Mouse (Mus musculus) limb, embryonic 10.5 days (tissue): ENCODE results near the gene Atox1. TPM values are rescaled to one million over a fixed set of nuclear protein-coding genes. Genes with fewer than 3 reads are reported as not detected.

Source experiments
- DNase-seq: peaks from one replicate; pipeline ENCODE4 v3.0.0-alpha.2; 2017; ENCODE audit warnings: low spot score
- H3K27ac ChIP-seq: fragments of 300-500 bp; sonication (generic); 2 replicates; pipeline ENCODE4 v1.5.1; 2016; ENCODE audit warnings: mild to moderate bottlenecking
- H3K27me3 ChIP-seq: fragments of 300-500 bp; sonication (generic); 2 replicates; pipeline ENCODE4 v1.6.1; 2016; ENCODE audit warnings: low read depth, mild to moderate bottlenecking; ENCODE audit not compliant: poor library complexity, severe bottlenecking
- H3K36me3 ChIP-seq: fragments of 300-500 bp; sonication (generic); 2 replicates; pipeline ENCODE4 v1.6.1; 2016; ENCODE audit warnings: mild to moderate bottlenecking, moderate library complexity
- H3K4me1 ChIP-seq: fragments of 300-500 bp; sonication (generic); 2 replicates; pipeline ENCODE4 v1.6.1; 2016
- H3K4me3 ChIP-seq: fragments of 300-500 bp; sonication (generic); 2 replicates; pipeline ENCODE4 v1.5.1; 2016; ENCODE audit warnings: mild to moderate bottlenecking, moderate library complexity
- H3K9me3 ChIP-seq: fragments of 300-500 bp; sonication (generic); replicated peaks from 2 replicates; pipeline ENCODE4 v1.6.1; 2016; ENCODE audit warnings: mild to moderate bottlenecking
- WGBS: fragments of 180-500 bp; shearing (Covaris S2); methylation state at CpG from one replicate; pipeline ENCODE4 v1.1.7; 2016; 5-methylcytosine and 5-hydroxymethylcytosine counted together
- microRNA-seq: library from miRNA; unstranded; fragments of <30 nt; microRNA quantifications from one replicate; pipeline ENCODE4, GENCODE M21; 2017
- polyA plus RNA-seq: library from polyadenylated mRNA; unstranded; fragments of >200 nt; fragmentation: Nextera tagmentation; extraction: Ambion mirVana; gene quantifications from 2 replicates; pipeline ENCODE4 v1.2.1, GENCODE M21; 2016

Atox1 gene
- polyA plus RNA-seq, 1 experiment from 2014 or later = 224 TPM

DNA sequence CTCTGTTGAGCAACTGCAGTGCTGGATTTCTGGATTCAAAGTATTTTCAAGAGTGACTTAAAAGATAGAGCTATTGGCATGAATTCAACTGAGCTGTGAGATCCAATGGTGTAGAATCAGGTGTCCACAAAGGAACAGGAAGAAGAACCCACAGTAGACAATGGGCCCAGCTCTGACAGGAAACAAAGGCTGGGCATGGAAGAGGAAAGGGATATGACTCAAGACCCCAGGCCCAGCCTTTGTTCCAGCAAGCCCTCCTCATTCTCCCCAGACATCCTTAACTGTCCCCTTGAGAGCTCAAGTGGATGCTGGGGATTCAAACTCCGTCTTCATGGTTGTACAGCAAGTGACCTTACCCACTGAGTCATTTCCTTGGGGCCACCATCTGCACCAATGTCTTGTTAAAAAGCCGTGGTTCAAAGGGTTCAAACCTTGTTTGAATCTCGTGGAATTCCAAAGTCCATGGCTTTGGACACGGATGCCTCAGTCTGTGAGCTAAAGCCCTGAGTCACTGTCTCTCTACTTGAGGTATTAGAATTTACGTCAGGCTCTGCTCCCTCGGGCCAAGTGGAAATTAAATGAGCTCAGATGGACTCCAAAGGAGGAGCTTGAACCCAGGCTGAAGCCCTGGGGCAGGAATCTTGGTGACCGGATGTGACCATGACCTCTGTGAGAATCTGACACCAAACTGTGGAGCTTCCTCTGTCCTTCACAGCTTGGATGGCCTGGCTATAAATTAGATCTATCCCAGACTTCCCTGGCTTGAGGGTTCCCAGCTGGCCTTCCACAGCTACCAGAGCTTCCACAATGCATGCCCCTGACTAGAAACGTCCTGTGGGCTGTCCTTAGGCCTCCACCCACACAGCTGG lies 55.2 kb downstream of the Atox1 start:
- H3K4me1 ChIP-seq = no peaks in the 10 kb centered on the region
- no peaks in the 10 kb centered on the region for H3K27me3 ChIP-seq
- WGBS = 65% methylated on average over 8 of the region's 8 CpGs
- H3K9me3 ChIP-seq = no peaks in the 10 kb centered on the region
- no peak overlapping the region for H3K27ac ChIP-seq
- H3K4me3 ChIP-seq = no peak overlapping the region
- DNase-seq = no peak
- peaks cover 44% of the 10 kb centered on the region for H3K36me3 ChIP-seq

GRCm38 (mm10) chr11:55404659-55405457 lies 56.2 kb downstream of the Atox1 start:
- Histone ChIP-seq H3K27ac (no peak overlapping the region), H3K36me3 (peaks cover 48% of the 10 kb centered on the region), H3K27me3 (no peaks in the 10 kb centered on the region), H3K4me1 (no peaks in the 10 kb centered on the region), H3K9me3 (no peaks in the 10 kb centered on the region), H3K4me3 (no peak overlapping the region)
- WGBS = 87% methylated on average over 9 of the region's 9 CpGs
- DNase-seq = no peak

DNA sequence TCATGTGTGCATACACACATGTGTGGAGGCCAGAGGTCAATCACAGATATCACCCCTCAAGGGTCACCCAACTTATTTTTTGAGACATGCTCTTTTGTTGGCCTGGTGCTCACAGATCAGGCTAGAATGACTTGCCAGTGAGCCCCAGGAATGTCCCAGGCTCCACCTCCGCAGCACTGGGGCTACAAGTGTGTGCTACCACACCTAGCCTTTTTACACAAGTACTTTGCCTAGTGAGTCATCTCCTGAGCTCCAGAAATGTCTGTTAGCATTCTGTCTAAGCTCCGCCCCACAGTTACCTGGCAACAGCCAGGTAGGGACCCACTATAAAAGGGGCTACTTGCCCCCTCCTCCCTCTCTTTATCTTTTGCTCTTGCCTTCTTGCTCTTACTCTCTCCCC lies 60.2 kb downstream of the Atox1 start:
- no peaks in the 10 kb centered on the region for H3K9me3 ChIP-seq
- no peak for DNase-seq
- H3K4me3 ChIP-seq = no peak overlapping the region
- peaks cover 43% of the 10 kb centered on the region for H3K36me3 ChIP-seq
- no peak overlapping the region for H3K27ac ChIP-seq
- no peaks in the 10 kb centered on the region for H3K4me1 ChIP-seq
- no peaks in the 10 kb centered on the region for H3K27me3 ChIP-seq
- WGBS = 85% methylated on average over 2 of the region's 2 CpGs

DNA sequence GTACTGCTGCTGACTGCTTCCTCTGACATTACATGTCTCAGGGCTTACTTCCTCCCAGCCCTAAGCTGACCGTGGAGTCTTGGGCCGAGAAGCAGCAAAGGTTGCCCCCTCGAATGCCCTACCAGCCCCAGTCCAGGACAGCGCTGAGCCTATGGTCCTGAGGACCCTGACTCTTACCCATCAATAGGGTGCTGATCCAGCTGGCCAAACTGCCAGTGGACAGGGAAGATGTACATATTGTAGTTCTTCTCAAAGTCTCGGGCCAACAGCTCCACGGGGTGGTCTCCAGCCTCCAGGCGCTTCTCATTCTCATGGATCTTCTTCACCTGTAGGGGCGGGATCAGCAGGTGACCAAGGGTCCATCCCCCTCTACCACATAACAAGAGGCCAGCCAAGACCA lies 62.7 kb downstream of the Atox1 start:
- WGBS = 91% methylated on average over 8 of the region's 8 CpGs
- H3K27me3 ChIP-seq = no peaks in the 10 kb centered on the region
- DNase-seq = no peak
- peaks cover 33% of the 10 kb centered on the region for H3K36me3 ChIP-seq
- H3K4me3 ChIP-seq = no peak overlapping the region
- no peak overlapping the region for H3K27ac ChIP-seq
- H3K9me3 ChIP-seq = no peaks in the 10 kb centered on the region
- H3K4me1 ChIP-seq = peaks cover 4% of the 10 kb centered on the region; the same call in 1 of the 2 replicates

- DNase-seq = no peak
- H3K9me3 ChIP-seq = no peaks in the 10 kb centered on the region
- no peaks in the 10 kb centered on the region for H3K27me3 ChIP-seq
- H3K27ac ChIP-seq = no peak overlapping the region
- no peak overlapping the region for H3K4me3 ChIP-seq
- peaks cover 33% of the 10 kb centered on the region for H3K36me3 ChIP-seq
- peaks cover 4% of the 10 kb centered on the region; the same call in 1 of the 2 replicates for H3K4me1 ChIP-seq
- 87% methylated on average over 9 of the region's 9 CpGs for WGBS
Measured at GRCm38 (mm10) chr11:55397441-55397840, 63.6 kb downstream of the Atox1 start.

GRCm38 (mm10) chr11:55397036-55397435 lies 64.0 kb downstream of the Atox1 start:
- Histone ChIP-seq H3K4me3 (no peak overlapping the region), H3K27ac (no peak overlapping the region), H3K4me1 (peaks cover 4% of the 10 kb centered on the region; the same call in 1 of the 2 replicates), H3K36me3 (peaks cover 33% of the 10 kb centered on the region), H3K9me3 (no peaks in the 10 kb centered on the region), H3K27me3 (no peaks in the 10 kb centered on the region)
- DNase-seq = no peak
- whole genome bisulfite sequencing = 79% methylated on average over 2 of the region's 2 CpGs

Small RNA genes within 50 kb of the gene (microRNA-seq; reads per million reads assigned to microRNA genes)
- not detected for gene Mir7652

Other genes starting within 250 kb of the Atox1 start
- gene Fat2, start 124.7 kb downstream of the Atox1 start, polyA plus RNA-seq = 0.20 TPM in 2 replicates
- gene Sparc, start 38.1 kb downstream of the Atox1 start, polyA plus RNA-seq = 183 and 211 TPM in 2 replicates
- 267 and 279 TPM in 2 replicates for gene G3bp1, start 8.4 kb upstream of the Atox1 start, polyA plus RNA-seq
- not detected in 2 replicates for gene Glra1, start 147.0 kb upstream of the Atox1 start, polyA plus RNA-seq